Mouse (Mus musculus): ENCODE measurements around the gene Mcrip2. TPM values are rescaled to one million over a fixed set of nuclear protein-coding genes. Genes with fewer than 3 reads are reported as not detected.

Mcrip2 gene
- polyA plus RNA-seq, 1 experiment, result 52.1 TPM

GRCm38 (mm10) chr17:25881691-25882090 is 13.1 kb upstream of the Mcrip2 start:
- Histone ChIP-seq H3K27ac (ENCODE audit: control insufficient read depth, insufficient read depth, low read length) (no peak overlapping the region), H3K4me3 (ENCODE audit: control insufficient read depth, insufficient read depth, low read length) (no peak overlapping the region), H3K36me3 (ENCODE audit: control insufficient read depth, insufficient read depth, low read length) (peaks cover 3% of the 10 kb centered on the region; the same call in 1 of the 2 replicates)

GRCm38 (mm10) chr17:25880913-25881641 is 12.5 kb upstream of the Mcrip2 start:
- TF ChIP-seq CTCF (IDR thresholded peaks at IDR 0.05; ENCODE audit: borderline replicate concordance, control insufficient read depth, extremely low read depth, insufficient read depth, low read length, poor library complexity), result no peak
- no peak for TF ChIP-seq POLR2A (IDR thresholded peaks at IDR 0.05; ENCODE audit: control insufficient read depth, extremely low read depth, insufficient read depth, low read length, poor library complexity)
- 75% methylated on average over 5 of the region's 5 CpGs for WGBS
- Histone ChIP-seq H3K36me3 (ENCODE audit: control insufficient read depth, insufficient read depth, low read length) (peaks cover 3% of the 10 kb centered on the region; the same call in 1 of the 2 replicates), H3K27me3 (ENCODE audit: control insufficient read depth, insufficient read depth, low read length) (no peaks in the 10 kb centered on the region), H3K27ac (ENCODE audit: control insufficient read depth, insufficient read depth, low read length) (no peak overlapping the region), H3K4me3 (ENCODE audit: control insufficient read depth, insufficient read depth, low read length) (no peak overlapping the region), H3K4me1 (replicated peaks; ENCODE audit: control insufficient read depth, insufficient read depth, low read length) (peaks cover 5% of the 10 kb centered on the region)
- DNase-seq, result no peak

More at GRCm38 (mm10) chr17:25881691-25882090, 13.1 kb upstream of the Mcrip2 start:
- H3K27me3 ChIP-seq (ENCODE audit: control insufficient read depth, insufficient read depth, low read length), result no peaks in the 10 kb centered on the region
- no peak for DNase-seq
- H3K4me1 ChIP-seq (replicated peaks; ENCODE audit: control insufficient read depth, insufficient read depth, low read length), result no peaks in the 10 kb centered on the region
- no peak for TF ChIP-seq CTCF (IDR thresholded peaks at IDR 0.05; ENCODE audit: borderline replicate concordance, control insufficient read depth, extremely low read depth, insufficient read depth, low read length, poor library complexity)
- TF ChIP-seq POLR2A (IDR thresholded peaks at IDR 0.05; ENCODE audit: control insufficient read depth, extremely low read depth, insufficient read depth, low read length, poor library complexity), result no peak
- 97% methylated on average over 4 of the region's 4 CpGs for WGBS

- DNase-seq, result no peak
- no peak within 1 kb of the TSS for H3K4me3 ChIP-seq (ENCODE audit: control insufficient read depth, insufficient read depth, low read length)
- 85% methylated on average over 5 of the region's 5 CpGs for WGBS
- H3K36me3 ChIP-seq (ENCODE audit: control insufficient read depth, insufficient read depth, low read length), result peaks cover 3% of the 10 kb centered on the region; the same call in 1 of the 2 replicates
- no peak within 1 kb of the TSS for H3K27ac ChIP-seq (ENCODE audit: control insufficient read depth, insufficient read depth, low read length)
- peaks cover 9% of the 10 kb centered on the region for H3K4me1 ChIP-seq (replicated peaks; ENCODE audit: control insufficient read depth, insufficient read depth, low read length)
- TF ChIP-seq CTCF (IDR thresholded peaks at IDR 0.05; ENCODE audit: borderline replicate concordance, control insufficient read depth, extremely low read depth, insufficient read depth, low read length, poor library complexity) (no peak), POLR2A (IDR thresholded peaks at IDR 0.05; ENCODE audit: control insufficient read depth, extremely low read depth, insufficient read depth, low read length, poor library complexity) (no peak)
- no peaks in the 10 kb centered on the region for H3K27me3 ChIP-seq (ENCODE audit: control insufficient read depth, insufficient read depth, low read length)
Observed at GRCm38 (mm10) chr17:25880196-25880910, 11.8 kb upstream of the Mcrip2 start, which contains the start of gene Wfikkn1. Gene Wfikkn1 (minus strand): TSS chr17:25880858.

- Histone ChIP-seq H3K4me1 (replicated peaks; ENCODE audit: control insufficient read depth, insufficient read depth, low read length) (peaks cover 9% of the 10 kb centered on the region), H3K27ac (ENCODE audit: control insufficient read depth, insufficient read depth, low read length) (no peak overlapping the region), H3K4me3 (ENCODE audit: control insufficient read depth, insufficient read depth, low read length) (no peak overlapping the region), H3K36me3 (ENCODE audit: control insufficient read depth, insufficient read depth, low read length) (peaks cover 3% of the 10 kb centered on the region; the same call in 1 of the 2 replicates), H3K27me3 (ENCODE audit: control insufficient read depth, insufficient read depth, low read length) (no peaks in the 10 kb centered on the region)
- WGBS, result 96% methylated on average over 8 of the region's 8 CpGs
- no peak for TF ChIP-seq CTCF (IDR thresholded peaks at IDR 0.05; ENCODE audit: borderline replicate concordance, control insufficient read depth, extremely low read depth, insufficient read depth, low read length, poor library complexity)
- TF ChIP-seq POLR2A (IDR thresholded peaks at IDR 0.05; ENCODE audit: control insufficient read depth, extremely low read depth, insufficient read depth, low read length, poor library complexity), result no peak
- no peak for DNase-seq
Observed at GRCm38 (mm10) chr17:25879750-25880149, 11.2 kb upstream of the Mcrip2 start.

GRCm38 (mm10) chr17:25879261-25879660 is 10.7 kb upstream of the Mcrip2 start:
- WGBS, result 91% methylated on average over 4 of the region's 4 CpGs
- Histone ChIP-seq H3K27ac (ENCODE audit: control insufficient read depth, insufficient read depth, low read length) (no peak overlapping the region), H3K4me1 (replicated peaks; ENCODE audit: control insufficient read depth, insufficient read depth, low read length) (peaks cover 13% of the 10 kb centered on the region), H3K36me3 (ENCODE audit: control insufficient read depth, insufficient read depth, low read length) (peaks cover 1% of the 10 kb centered on the region; the same call in 1 of the 2 replicates), H3K27me3 (ENCODE audit: control insufficient read depth, insufficient read depth, low read length) (no peaks in the 10 kb centered on the region), H3K4me3 (ENCODE audit: control insufficient read depth, insufficient read depth, low read length) (no peak overlapping the region)
- TF ChIP-seq CTCF (IDR thresholded peaks at IDR 0.05; ENCODE audit: borderline replicate concordance, control insufficient read depth, extremely low read depth, insufficient read depth, low read length, poor library complexity) (peak; percentile 36; the same call in 1 of the 2 replicates), POLR2A (IDR thresholded peaks at IDR 0.05; ENCODE audit: control insufficient read depth, extremely low read depth, insufficient read depth, low read length, poor library complexity) (no peak)
- DNase-seq, result no peak

- no peak for DNase-seq
- peaks cover 17% of the 10 kb centered on the region for H3K4me1 ChIP-seq (replicated peaks; ENCODE audit: control insufficient read depth, insufficient read depth, low read length)
- no peak for TF ChIP-seq POLR2A (IDR thresholded peaks at IDR 0.05; ENCODE audit: control insufficient read depth, extremely low read depth, insufficient read depth, low read length, poor library complexity)
- TF ChIP-seq CTCF (IDR thresholded peaks at IDR 0.05; ENCODE audit: borderline replicate concordance, control insufficient read depth, extremely low read depth, insufficient read depth, low read length, poor library complexity), result no peak
- no peak overlapping the region for H3K4me3 ChIP-seq (ENCODE audit: control insufficient read depth, insufficient read depth, low read length)
- no peaks in the 10 kb centered on the region; the same call in 1 of the 2 replicates for H3K36me3 ChIP-seq (ENCODE audit: control insufficient read depth, insufficient read depth, low read length)
- no peak overlapping the region for H3K27ac ChIP-seq (ENCODE audit: control insufficient read depth, insufficient read depth, low read length)
- 96% methylated on average over 19 of the region's 19 CpGs for WGBS
- H3K27me3 ChIP-seq (ENCODE audit: control insufficient read depth, insufficient read depth, low read length), result no peaks in the 10 kb centered on the region
Observed at GRCm38 (mm10) chr17:25878611-25879180, 10.1 kb upstream of the Mcrip2 start.
